Mouse (Mus musculus): ENCODE measurements around the gene Clec2g. TPM values are rescaled to one million over a fixed set of nuclear protein-coding genes. Genes with fewer than 3 reads are reported as not detected.
"Not testable (repeated sequence)": the region's sequence is repeated elsewhere in the genome, so short reads cannot be mapped to it uniquely, and the experiment has no call there.

The Clec2g gene
- total RNA-seq, 2 experiments from 2014 or later: 0.76 TPM; not detected in 1

DNA sequence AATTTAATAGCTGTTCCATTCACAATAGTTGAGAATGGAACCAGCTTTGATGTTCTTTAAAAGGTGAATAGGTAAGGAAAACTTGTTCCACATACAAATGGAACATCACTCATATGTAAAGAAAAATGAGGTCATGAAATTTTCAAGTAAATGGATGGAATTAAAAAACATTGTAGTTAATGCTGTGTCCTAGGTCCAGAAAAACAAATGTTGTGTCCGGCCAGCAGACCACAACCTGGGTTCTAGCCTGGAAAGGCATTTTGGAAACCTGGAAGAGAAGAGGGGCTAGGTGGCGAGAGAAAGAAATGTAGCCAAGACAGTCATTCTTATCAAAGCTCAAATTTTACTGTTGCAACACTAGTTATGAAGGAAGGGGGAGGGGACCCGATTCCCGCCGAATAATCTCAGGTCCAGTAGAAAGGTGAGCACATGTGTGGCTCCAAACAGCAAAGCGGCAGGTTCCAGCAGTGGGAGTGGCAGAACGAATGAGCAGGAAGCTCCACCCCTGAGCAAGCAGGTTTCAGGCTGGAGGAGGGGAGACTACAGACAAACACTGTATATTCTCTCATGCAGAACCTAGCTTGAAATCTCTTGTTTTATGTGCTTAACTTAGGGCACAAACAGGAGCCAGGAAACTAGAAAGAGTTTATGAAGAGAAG lies 75.8 kb downstream of the Clec2g start:
- intact Hi-C loops (cut with DNase I); DNase-seq (ENCODE audit: low spot score in 2 of 2): not testable (repeated sequence)

DNA sequence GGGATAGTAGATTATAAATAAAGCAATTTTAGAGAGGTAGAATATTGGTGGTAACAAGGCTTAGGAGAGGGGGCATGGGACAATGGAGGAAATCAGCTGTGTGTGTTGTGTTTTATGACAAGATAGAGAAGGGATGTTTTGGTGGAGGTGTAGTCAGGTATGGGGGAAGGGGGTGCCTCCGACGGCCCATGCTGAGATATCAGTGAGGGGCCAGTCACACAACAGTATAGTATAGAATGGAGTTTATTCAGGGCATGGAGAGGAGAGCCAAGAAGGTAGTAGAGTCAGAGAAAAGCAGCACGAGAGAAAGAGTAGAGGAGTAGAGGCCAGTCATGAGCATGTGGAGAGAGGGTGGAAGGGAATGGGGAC lies 76.3 kb downstream of the Clec2g start:
- no peak for DNase-seq (ENCODE audit: low spot score in 2 of 2)
- intact Hi-C loops (cut with DNase I): no loop called here

DNA sequence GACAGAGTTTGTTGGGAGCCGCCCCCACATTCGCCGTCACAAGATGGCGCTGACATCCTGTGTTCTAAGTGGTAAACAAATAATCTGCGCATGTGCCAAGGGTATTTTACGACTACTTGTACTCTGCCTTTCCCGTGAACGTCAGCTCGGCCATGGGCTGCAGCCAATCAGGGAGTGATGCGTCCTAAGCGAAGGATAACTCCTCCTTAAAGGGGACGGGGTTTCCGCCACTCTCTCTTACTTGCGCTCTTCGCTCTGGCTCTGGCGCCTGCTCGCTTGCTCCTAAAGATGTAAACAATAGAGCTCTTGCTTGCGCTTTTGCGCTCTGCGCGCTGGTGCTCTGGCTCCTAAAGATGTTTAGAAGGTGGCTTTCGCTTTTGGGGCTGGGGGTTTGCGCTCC lies 77.8 kb downstream of the Clec2g start:
- intact Hi-C loops (cut with DNase I); DNase-seq (ENCODE audit: low spot score in 2 of 2): not testable (repeated sequence)

DNA sequence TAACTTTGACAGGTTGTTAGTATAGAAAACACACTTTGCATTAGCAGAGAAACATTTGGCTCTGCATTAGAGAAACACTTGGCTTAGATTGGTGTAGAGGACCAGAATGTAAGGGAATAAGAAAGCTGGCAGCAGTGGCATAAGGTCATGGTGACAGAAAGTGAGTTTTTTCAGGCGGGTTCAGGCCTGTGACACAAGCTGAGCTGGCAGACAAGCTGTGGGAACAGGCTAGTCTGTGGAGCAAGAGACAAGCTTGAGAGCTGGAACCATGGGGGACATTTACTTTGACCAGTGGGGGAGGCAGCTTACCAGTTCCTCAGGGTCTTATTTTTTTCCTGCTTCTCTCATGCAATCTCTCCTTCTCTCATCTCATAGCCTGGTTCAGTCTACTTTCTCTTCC lies 78.8 kb downstream of the Clec2g start:
- DNase-seq (ENCODE audit: low spot score in 2 of 2): no peak
- intact Hi-C loops (cut with DNase I): no loop called here

DNA sequence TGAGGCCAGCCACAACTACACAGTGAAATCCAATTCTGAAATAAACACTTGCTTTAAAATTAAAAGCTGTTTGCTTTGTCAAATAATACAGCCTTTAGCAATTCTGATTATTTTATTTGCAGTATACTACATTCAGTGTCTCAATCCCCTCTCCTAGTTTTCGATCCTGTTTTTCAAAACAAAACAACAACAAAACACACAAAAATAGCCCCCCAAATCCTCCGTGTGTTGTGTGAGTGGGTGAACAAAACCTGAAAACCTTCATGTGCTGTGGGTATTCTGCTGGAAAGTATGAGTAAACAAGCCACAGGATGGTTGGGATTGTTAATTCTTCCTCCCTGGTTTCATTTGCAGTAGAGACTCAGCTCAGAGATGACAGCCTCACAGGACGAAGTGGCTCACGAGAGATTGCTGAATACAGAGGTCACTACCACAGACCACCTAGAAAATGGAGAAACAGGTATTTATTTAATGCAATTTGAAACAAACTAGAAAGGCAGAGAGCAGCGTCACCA lies 79.6 kb downstream of the Clec2g start:
- no peak for DNase-seq (ENCODE audit: low spot score in 2 of 2)
- intact Hi-C loops (cut with DNase I): no loop called here

DNA sequence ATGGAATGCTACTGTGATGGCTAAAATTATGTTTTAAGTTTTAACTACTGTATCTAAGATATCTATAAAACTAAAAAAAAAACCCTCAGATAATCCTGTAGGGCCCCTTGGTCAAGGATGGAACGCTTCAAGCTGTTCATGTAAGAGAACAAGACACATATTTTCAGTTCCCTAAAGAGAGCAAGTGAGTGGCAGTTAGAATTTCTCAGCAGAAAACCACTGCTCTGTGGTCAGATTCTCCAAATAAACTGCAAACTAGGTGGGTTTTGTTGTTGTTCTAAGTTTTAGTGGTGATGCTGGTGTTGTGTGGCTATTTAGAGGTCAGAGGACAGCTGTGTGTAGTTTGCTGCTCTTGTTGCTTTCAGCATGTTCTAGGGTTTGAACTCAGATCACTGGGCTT lies 80.2 kb downstream of the Clec2g start:
- intact Hi-C loops (cut with DNase I): no loop called here
- no peak for DNase-seq (ENCODE audit: low spot score in 2 of 2)

DNA sequence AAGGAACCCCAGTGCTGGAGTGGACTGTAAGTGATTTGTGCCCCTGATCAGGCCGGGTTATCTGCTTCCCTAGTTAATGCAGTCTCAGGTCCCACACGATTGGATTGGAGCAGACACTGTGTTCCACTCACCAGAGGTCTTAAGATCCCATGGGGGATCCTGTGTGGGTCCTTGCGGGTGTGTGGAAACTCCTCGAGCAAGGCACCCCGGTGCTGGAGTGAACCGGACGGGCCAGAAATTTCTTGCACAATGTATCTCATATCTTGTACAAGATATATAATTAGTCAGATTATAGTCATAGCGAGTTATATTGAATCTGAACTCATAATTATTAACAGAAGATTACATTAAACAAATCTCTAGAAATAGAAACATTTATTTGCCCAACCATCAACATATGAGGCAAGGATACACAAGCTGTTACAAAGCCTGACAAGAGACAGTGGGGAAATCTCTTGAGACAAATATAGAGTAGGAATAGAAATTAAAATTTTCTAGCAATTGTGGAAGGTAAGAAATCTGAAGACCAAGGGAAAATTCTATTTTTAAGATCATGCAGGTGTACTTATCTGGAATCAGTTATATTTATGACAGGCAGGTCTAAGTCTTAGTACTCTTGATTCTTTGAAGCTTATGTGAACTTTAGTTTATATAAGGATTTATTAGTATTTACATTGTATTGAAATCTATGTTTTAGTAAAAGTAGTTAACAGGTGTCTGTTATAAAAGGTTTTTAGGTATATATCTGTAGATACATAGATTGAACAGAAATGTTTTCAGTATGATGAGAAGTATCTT lies 93.5 kb downstream of the Clec2g start:
- intact Hi-C loops (cut with DNase I): no loop called here
- DNase-seq (ENCODE audit: low spot score in 2 of 2): no peak

DNA sequence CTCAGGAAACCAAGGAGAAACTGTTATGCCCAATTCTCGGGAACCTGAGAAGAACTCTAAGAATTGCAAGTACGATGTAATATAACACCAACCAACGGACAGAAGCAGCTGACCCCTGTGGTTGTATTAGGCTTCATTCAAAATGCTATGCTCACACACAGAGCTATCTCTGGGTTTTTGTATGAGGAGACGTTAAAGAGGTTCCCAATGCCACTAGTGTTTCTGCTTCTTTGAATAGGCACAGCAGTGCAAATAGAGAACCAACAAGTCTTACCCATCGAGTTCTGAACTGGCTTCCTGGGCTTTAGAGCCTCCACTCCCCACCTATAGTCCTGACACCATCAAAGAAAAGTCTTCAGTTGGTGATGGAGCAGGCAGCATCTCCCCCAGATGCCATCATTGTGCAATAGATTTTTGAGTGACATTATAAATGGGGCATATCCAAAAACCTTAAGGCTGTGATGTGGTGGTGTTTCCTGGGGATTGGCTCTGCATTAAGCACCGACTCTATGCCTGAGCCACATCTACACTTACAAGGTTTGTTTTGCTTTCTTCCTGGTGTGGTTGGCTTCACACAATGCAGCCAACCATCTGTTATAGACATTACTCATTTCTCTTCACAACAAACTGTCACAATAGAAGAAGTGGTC lies 96.1 kb downstream of the Clec2g start:
- no peak for DNase-seq (ENCODE audit: low spot score in 2 of 2)
- intact Hi-C loops (cut with DNase I): no loop called here

DNA sequence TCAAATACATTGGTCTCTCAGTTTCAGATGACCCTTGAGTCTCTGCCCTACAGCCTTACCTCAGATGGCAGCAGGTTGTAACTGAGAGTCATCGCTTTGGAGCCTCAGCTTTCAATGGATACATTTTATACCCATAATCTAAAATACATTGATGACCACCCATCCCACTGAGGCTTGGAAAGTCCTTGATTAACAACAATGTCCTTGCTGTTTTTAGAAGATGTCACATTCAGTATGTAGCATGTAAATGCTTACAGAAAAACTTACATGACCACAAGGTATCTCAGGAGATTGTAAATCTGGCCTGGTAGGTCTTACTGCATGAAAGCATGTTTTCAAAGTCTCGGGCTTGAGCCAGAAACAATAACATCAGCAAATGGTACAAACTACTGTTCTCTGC lies 96.8 kb downstream of the Clec2g start:
- no peak for DNase-seq (ENCODE audit: low spot score in 2 of 2)
- intact Hi-C loops (cut with DNase I): no loop called here

DNA sequence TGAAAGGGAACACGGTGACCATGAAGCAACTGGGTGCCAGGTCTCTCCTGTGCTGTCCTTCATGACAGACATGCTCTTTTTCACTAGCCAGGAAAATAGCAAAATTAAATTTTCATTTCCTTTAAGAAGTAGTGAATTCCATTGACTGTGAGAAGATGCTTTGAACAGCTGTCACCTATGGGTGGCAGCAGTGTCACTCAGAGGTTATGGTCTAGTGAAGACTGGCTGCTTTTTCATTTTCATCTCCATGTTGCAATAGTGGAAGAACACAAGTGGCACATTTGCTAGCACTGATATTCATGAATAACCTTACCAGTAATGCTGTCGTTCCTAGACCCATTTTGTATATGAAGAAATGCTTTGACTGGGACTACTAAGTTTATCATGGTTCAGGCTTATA lies 99.2 kb downstream of the Clec2g start:
- intact Hi-C loops (cut with DNase I): no loop called here
- no peak for DNase-seq (ENCODE audit: low spot score in 2 of 2)

Small RNA genes lying within 50 kb of the gene (microRNA-seq; reads per million reads assigned to microRNA genes)
- not detected for gene Gm27336
- gene Mir7649: not detected

Other genes starting within 250 kb of the Clec2g start
- not detected for gene Klrb1, start 211.3 kb upstream of the Clec2g start, total RNA-seq (2021)
- not detected for gene Klrb1c, start 145.2 kb upstream of the Clec2g start, total RNA-seq (2021)
- gene Gm44511, start 108.1 kb upstream of the Clec2g start, total RNA-seq (2021): not detected
- not detected for gene Klrb1b, start 108.0 kb upstream of the Clec2g start, total RNA-seq (2021)
- not detected for gene Clec2i, start 46.8 kb upstream of the Clec2g start, total RNA-seq (2021)
- gene BC035044, start 43.3 kb upstream of the Clec2g start, total RNA-seq (2021): 1 to 10 TPM; 1.3 to 1.4 TPM
- gene Klrb1f, start 111.5 kb downstream of the Clec2g start, total RNA-seq (2021): not detected
- not detected for gene Clec2e, start 166.5 kb downstream of the Clec2g start, total RNA-seq (2021)
- gene Clec2d, start 246.2 kb downstream of the Clec2g start, total RNA-seq (2021): 1 to 10 TPM; 6.4 to 8.4 TPM

All from left cerebral cortex, postnatal 36 days (tissue).